Mouse (Mus musculus) neural tube, embryonic 11.5 days (tissue): ENCODE results near the gene Lipc. TPM values are rescaled to one million over a fixed set of nuclear protein-coding genes. Genes with fewer than 3 reads are reported as not detected.

ENCODE experiments used
- ATAC-seq: fragments of 200-750 bp; cut with Nextera tagmentation; 2 replicates; pipeline ENCODE4 v1.8.0; 2017; ENCODE audit warnings: moderate number of reproducible peaks, mild to moderate bottlenecking, moderate TSS enrichment, moderate library complexity; ENCODE audit not compliant: insufficient read depth, low FRiP score, low TSS enrichment
- DNase-seq: peaks from one replicate; pipeline ENCODE4 v3.0.0-alpha.2; 2015; ENCODE audit warnings: low spot score
- H3K27ac ChIP-seq: fragments of 300-500 bp; sonication (generic); 2 replicates; pipeline ENCODE4 v1.5.1; 2014; ENCODE audit warnings: low read depth, mild to moderate bottlenecking, low read length
- H3K27me3 ChIP-seq: fragments of 300-500 bp; sonication (generic); 2 replicates; pipeline ENCODE4 v1.6.1; 2014; ENCODE audit warnings: mild to moderate bottlenecking, low read length, mixed read lengths; ENCODE audit not compliant: control insufficient read depth, insufficient read depth
- H3K36me3 ChIP-seq: fragments of 300-500 bp; sonication (generic); 2 replicates; pipeline ENCODE4 v1.6.1; 2014; ENCODE audit warnings: mild to moderate bottlenecking, low read length, moderate library complexity, mixed read lengths; ENCODE audit not compliant: control insufficient read depth, insufficient read depth
- H3K4me1 ChIP-seq: fragments of 300-500 bp; sonication (generic); 2 replicates; pipeline ENCODE4 v1.6.1; 2014; ENCODE audit warnings: low read length, mixed read lengths; ENCODE audit not compliant: control insufficient read depth, insufficient read depth
- H3K4me2 ChIP-seq: fragments of 300-500 bp; sonication (generic); 2 replicates; pipeline ENCODE4 v1.6.1; 2014; ENCODE audit warnings: low read depth, mild to moderate bottlenecking, moderate library complexity
- H3K4me3 ChIP-seq: fragments of 300-500 bp; sonication (generic); 2 replicates; pipeline ENCODE4 v1.5.1; 2014; ENCODE audit warnings: low read depth, low read length
- H3K9ac ChIP-seq: fragments of 300-500 bp; sonication (generic); 2 replicates; pipeline ENCODE4 v1.6.1; 2014; ENCODE audit warnings: mild to moderate bottlenecking, low read length
- H3K9me3 ChIP-seq: fragments of 300-500 bp; sonication (generic); 2 replicates; pipeline ENCODE4 v1.6.1; 2016; ENCODE audit warnings: low read length; ENCODE audit not compliant: control insufficient read depth
- WGBS: fragments of 180-500 bp; shearing (Covaris S2); extraction: QIAGEN DNeasy Blood & Tissue Kit; methylation state at CpG from one replicate; pipeline ENCODE4 v1.1.7; 2014; 5-methylcytosine and 5-hydroxymethylcytosine counted together
- polyA plus RNA-seq: library from polyadenylated mRNA; unstranded; fragments of >200 nt; fragmentation: Nextera tagmentation; extraction: Ambion mirVana; gene quantifications from 2 replicates; pipeline ENCODE4 v1.2.1, GENCODE M21; 2014

Lipc gene
- polyA plus RNA-seq, 1 experiment from 2014 or later = not detected

DNA sequence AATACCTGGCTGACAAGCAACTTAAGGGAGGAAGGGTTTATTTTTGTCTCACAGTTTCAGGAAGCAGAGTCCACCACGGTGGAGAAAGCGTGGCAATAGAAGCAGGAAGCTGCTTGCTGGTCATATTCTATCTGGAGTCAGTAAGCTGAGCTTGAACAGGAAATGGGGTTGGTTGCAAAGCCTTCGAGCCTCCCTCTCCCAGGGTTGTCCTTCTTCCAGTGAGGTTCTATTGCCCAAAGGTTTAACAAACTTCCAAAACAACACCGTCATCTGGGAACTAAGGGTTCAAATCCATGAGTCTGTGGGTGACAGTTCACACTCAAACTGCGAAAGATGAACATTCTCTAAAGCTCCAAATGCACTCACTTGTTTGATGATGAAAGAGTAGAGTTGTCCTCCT, 27.1 kb upstream of the Lipc start:
- DNase-seq = no peak
- no peak overlapping the region for H3K4me3 ChIP-seq
- H3K9me3 ChIP-seq = no peaks in the 10 kb centered on the region
- ATAC-seq = no peak
- no peaks in the 10 kb centered on the region for H3K36me3 ChIP-seq
- no peak overlapping the region for H3K9ac ChIP-seq
- H3K27ac ChIP-seq = no peak overlapping the region
- 85% methylated on average over 5 of the region's 5 CpGs for WGBS
- no peak overlapping the region for H3K4me2 ChIP-seq
- H3K27me3 ChIP-seq = no peaks in the 10 kb centered on the region
- H3K4me1 ChIP-seq = no peaks in the 10 kb centered on the region

DNA sequence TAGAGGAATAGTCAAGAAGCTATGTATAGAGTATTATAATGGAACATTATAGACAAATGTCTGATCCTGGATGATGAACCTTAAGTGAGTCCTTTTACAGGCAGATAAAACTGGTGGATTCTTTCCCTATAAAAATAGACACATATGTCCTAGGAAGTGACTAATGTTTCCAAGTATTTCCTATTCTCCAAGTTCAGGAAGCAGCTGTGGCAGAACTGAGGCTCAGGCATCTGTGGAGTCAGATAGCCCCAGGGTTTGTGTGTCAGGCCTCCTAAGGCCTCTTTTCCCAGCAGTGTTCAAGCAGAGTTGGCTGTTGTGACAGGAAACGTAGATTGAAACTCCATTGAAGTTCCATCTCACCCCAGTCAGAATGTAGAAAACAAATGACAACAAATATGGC, 25.4 kb upstream of the Lipc start:
- no peak overlapping the region for H3K4me3 ChIP-seq
- H3K9ac ChIP-seq = no peak overlapping the region
- WGBS = 54% methylated on average over 1 of the region's 1 CpGs
- no peaks in the 10 kb centered on the region for H3K9me3 ChIP-seq
- H3K4me1 ChIP-seq = no peaks in the 10 kb centered on the region
- no peak overlapping the region for H3K4me2 ChIP-seq
- H3K36me3 ChIP-seq = no peaks in the 10 kb centered on the region
- H3K27me3 ChIP-seq = no peaks in the 10 kb centered on the region
- no peak overlapping the region for H3K27ac ChIP-seq
- DNase-seq = no peak
- no peak for ATAC-seq

DNA sequence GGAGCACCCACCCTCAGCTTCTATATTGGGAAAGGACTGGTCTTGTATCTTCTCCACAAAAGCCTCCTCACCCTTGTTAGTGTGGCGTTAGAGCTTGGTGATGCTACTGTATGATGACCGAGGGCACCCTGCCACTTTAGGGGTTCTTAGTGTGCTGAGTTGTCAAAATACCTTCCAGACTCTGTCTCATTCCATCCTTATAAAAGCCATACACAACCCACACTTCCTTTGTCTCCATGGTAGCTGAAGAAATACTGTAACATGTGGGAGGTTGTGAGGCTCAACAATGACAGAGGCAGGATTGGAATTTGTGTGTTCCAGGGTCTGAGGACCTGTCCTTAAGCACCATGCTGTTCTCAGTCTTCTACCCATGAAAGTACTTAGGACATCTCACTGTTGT, 23.9 kb upstream of the Lipc start:
- Histone ChIP-seq H3K4me1 (no peaks in the 10 kb centered on the region), H3K9me3 (no peaks in the 10 kb centered on the region), H3K4me2 (no peak overlapping the region), H3K27me3 (no peaks in the 10 kb centered on the region), H3K27ac (no peak overlapping the region), H3K4me3 (no peak overlapping the region), H3K9ac (no peak overlapping the region), H3K36me3 (no peaks in the 10 kb centered on the region)
- DNase-seq (no peak), ATAC-seq (no peak)
- WGBS = 92% methylated on average over 2 of the region's 2 CpGs

DNA sequence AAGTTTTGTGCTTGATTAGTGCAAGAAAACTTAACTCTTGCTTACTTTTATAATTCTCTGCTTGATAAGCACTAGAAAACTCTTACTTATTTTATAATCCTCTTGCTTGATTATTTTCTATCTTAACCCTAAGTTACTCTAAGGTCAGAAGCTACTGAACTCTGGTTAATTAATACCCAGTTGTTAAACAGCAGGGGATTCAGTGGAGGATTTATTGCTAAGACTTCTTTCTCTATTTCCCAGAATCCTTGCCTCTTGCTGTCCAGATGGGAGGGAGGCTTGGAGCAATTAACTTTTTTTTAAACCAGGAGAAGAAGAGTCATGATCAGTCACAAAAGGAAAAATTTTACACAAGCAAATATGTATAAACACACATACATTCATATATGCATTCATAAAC, 21.3 kb upstream of the Lipc start:
- ATAC-seq = no peak
- Histone ChIP-seq H3K9me3 (no peaks in the 10 kb centered on the region), H3K9ac (no peak overlapping the region), H3K27me3 (no peaks in the 10 kb centered on the region), H3K4me1 (no peaks in the 10 kb centered on the region), H3K36me3 (no peaks in the 10 kb centered on the region), H3K4me2 (no peak overlapping the region), H3K27ac (no peak overlapping the region), H3K4me3 (no peak overlapping the region)
- DNase-seq = no peak

DNA sequence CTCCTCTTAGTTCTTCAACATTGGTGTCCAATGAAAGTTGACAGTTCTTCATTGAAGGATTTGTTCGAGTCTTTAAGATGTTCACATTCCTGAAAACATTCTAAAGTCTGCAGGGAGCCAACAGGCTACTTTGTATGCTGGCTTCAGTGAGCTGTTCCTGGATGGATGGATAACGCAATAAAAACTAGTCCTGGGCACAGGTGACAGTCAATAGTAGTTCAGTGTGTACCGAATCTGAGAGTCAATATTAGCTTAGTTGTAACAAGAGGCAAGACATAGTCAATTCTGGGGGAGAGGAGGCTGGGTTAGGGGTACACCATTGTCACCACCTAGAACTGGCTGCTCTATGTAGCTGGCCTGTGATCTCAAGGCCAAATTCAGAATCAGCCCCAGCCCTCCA, 17.2 kb upstream of the Lipc start:
- H3K4me1 ChIP-seq = no peaks in the 10 kb centered on the region
- ATAC-seq (no peak), DNase-seq (no peak)
- no peaks in the 10 kb centered on the region for H3K36me3 ChIP-seq
- no peak overlapping the region for H3K9ac ChIP-seq
- no peak overlapping the region for H3K27ac ChIP-seq
- no peaks in the 10 kb centered on the region for H3K9me3 ChIP-seq
- no peaks in the 10 kb centered on the region for H3K27me3 ChIP-seq
- no peak overlapping the region for H3K4me3 ChIP-seq
- 83% methylated on average over 3 of the region's 3 CpGs for WGBS
- no peak overlapping the region for H3K4me2 ChIP-seq

DNA sequence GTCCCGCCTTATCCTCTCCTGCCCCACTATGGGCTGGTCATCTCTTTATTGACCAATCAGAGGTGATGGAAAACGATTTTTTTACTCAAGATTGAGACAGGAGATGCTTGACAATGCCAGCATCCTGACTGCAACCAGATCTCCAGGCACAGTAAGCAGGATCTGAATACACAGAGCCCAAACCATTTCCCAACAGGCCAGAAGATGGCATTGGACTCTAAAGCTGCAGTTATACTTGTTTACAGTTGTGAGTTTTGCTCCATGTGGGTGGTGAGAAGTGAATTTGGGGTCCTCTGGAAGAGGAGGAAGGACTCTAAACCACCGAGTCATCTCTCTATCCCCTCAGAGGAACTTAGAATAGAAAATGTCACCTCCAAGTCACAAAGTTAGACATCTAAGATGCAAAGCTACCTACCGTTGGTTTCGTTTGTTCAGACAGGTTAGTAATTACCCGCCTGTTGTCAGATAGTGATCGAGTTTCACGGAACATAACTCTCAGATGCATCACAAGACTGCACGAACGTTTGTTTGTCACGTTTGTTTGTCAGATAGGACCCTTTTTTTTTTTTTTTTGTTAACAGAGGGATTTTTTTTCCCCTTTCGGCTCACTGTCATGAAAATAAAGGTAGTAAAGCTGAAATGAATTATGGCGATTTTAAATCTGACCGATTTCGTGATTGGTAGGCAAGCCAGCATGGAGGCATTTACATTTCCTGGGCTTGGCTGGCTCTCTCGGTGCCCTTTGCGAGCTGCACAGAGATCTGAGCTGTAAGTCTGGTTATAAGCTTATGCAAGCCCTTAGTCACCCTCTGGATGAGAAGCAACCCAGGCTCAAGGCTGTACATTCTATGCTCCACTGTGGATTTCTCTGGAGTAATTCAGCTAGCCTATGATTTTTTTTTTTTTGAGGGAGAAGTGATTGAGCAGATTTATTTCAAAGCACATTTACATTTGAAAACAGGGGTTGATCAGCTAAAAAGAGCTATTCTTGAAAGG, 14.3 kb upstream of the Lipc start:
- Histone ChIP-seq H3K4me2 (no peak overlapping the region), H3K9ac (no peak overlapping the region), H3K36me3 (no peaks in the 10 kb centered on the region), H3K4me1 (no peaks in the 10 kb centered on the region), H3K4me3 (no peak overlapping the region), H3K27ac (no peak overlapping the region), H3K27me3 (no peaks in the 10 kb centered on the region), H3K9me3 (no peaks in the 10 kb centered on the region)
- no peak for DNase-seq
- ATAC-seq = no peak
- WGBS = 81% methylated on average over 17 of the region's 17 CpGs

DNA sequence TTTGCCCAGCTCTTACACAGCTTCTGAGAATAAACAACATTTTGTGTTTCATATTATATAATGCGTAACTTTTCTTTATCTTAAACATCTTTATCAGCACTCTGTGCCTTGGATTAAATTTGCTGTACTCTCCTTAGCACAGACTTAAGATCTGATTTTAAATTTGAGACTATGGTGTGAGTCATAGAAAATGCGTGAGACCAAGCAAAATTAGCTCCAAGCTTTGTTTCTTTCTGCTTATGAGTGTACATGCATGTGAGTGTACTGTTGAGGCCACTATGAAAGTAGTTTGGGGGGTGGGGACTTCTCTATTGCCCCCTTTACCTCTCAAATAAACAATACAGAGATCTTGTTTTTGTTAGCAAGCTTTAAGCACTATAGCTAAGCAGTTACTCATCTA, 13.4 kb upstream of the Lipc start:
- no peak for ATAC-seq
- no peak overlapping the region for H3K27ac ChIP-seq
- H3K27me3 ChIP-seq = no peaks in the 10 kb centered on the region
- no peak overlapping the region for H3K4me3 ChIP-seq
- no peaks in the 10 kb centered on the region for H3K36me3 ChIP-seq
- H3K9me3 ChIP-seq = no peaks in the 10 kb centered on the region
- H3K4me2 ChIP-seq = no peak overlapping the region
- 97% methylated on average over 2 of the region's 2 CpGs for WGBS
- no peak overlapping the region for H3K9ac ChIP-seq
- no peaks in the 10 kb centered on the region for H3K4me1 ChIP-seq
- no peak for DNase-seq

DNA sequence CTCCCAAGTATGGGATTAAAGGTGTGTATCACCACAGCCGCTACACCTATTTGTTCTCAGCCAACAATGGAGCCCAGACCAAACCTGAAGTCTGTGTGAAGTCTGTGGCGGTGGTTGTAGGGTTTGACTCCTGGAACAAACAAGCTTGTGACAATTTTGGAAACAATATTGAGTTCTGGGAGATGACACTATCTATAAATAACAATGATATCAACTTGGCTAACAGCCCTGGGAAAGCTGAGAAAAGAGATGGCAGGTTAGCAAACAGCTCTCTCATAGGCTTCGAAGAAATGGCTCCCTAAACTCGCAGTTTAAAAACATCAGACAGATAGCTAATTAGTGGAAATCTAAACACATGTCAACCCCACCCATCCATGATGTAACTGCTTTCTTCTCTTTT, 13.0 kb upstream of the Lipc start:
- Histone ChIP-seq H3K27me3 (no peaks in the 10 kb centered on the region), H3K9me3 (no peaks in the 10 kb centered on the region), H3K4me3 (no peak overlapping the region), H3K36me3 (no peaks in the 10 kb centered on the region), H3K4me2 (no peak overlapping the region), H3K9ac (no peak overlapping the region), H3K27ac (no peak overlapping the region), H3K4me1 (no peaks in the 10 kb centered on the region)
- no peak for ATAC-seq
- DNase-seq = no peak
- 95% methylated on average over 4 of the region's 4 CpGs for WGBS

DNA sequence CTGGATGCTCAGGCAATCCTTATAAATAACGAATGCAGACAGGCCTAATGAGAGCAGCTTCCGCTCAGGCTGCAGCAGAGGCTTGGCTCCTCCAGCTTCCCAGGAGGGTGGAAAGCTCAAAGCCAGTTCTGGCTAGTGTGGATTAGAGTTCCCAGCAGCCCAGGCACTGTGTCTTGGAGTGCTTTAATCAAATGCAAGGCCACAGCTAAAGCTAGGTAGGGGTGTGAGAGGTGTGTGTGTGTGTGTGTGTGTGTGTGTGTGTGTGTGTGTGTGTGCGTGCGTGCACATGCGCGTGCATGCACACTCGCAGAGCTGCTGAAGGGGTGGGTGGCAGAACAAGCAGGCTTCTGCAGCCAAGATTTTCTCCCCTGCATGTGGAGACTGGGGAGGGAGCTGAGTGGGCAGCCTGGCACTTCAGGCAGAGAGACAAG, 11.4 kb upstream of the Lipc start:
- Histone ChIP-seq H3K4me3 (no peak overlapping the region), H3K4me1 (no peaks in the 10 kb centered on the region), H3K27me3 (no peaks in the 10 kb centered on the region), H3K27ac (no peak overlapping the region), H3K4me2 (no peak overlapping the region), H3K36me3 (no peaks in the 10 kb centered on the region), H3K9me3 (no peaks in the 10 kb centered on the region), H3K9ac (no peak overlapping the region)
- DNase-seq = no peak
- WGBS = 81% methylated on average over 7 of the region's 7 CpGs
- no peak for ATAC-seq
